Mouse (Mus musculus) gastrocnemius, postnatal 4 days (tissue): ENCODE measurements at regions not wholly inside any gene's neighbourhood (a gene's known extent, or its start where the extent isn't known, plus 50 kb on each side); places are given as distances from the start of the nearest gene placed in this dataset.

Experiments used
- DNase-seq, 2 experiments: peaks; one replicate each; pipeline ENCODE4 v3.0.0; 2021 to 2022; ENCODE audit warnings: low spot score in 2 of 2, mixed read lengths in 2 of 2

DNA sequence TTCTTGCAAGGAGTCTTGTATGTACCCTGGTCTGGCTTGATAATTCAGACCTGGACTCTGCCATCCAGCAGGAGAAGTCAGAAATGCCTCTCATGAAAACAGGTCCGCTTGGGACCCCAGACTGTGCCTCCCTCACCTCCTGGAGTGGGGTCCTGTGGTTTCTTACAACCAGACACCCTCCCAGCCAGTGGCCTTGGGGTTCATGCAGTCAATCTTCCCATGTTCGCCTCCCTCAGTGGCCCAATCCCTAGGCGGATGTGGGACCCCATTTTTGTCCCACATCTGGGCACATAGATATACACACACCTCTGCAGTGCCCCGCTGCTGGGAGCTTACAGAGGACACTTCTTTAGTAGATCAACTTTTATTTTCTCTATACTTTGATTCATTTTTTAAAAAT, 217.7 kb downstream of the Lrfn2 start:
- DNase-seq = no peak

DNA sequence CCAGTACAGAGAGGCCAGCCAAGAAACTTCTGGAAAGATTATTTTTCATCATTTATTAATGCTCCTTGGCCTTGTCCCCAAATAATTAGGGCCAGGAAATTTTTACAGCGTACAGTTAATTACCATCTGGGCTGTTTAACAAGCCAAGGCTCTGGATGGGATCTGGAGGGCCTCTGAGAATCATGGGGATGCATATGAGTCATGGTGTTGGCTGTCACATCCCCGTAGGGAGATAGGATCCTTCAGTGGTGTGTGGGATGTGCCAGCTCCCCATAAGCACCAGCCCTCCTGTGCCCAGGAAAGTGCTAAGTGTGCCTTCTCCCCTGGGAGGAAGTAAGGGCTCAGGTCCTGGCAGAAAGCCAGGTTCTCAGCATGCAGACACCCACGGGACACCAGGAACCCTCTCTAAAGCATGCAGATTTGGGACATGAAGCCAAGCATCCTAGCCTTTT, 218.8 kb downstream of the Lrfn2 start:
- DNase-seq = peak in 1 of 2 experiments; percentile 32

- DNase-seq = no peak
Observed at GRCm38 (mm10) chr17:49153994-49154393, 221.8 kb downstream of the Lrfn2 start.

DNA sequence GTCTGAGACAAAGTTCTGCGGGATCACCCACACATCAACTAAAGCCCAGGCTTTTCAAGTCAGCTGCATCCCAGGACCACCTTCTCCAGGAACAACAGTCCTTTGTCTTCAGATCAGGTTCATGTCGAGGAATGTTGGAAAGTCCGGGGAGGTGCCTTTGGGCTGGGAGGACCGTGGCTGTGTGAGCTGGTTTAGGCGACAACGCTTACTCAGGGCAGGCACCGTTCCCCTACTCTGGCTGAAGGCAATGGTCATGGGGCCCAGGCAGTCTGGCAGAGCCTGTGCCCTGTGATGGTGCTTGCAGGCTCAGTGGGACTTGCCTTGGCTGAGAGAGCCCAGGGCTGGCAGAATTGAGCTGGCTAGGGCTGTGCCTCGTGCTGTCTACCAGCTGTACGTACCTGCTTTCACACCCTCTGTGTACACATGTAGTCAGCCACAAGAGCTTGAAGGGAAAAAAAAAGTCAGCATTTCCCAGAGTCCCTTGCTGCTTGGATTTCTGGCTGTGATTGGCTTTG, 222.9 kb downstream of the Lrfn2 start:
- DNase-seq = no peak

- no peak for DNase-seq
Observed at GRCm38 (mm10) chr17:49157586-49157985, 225.4 kb downstream of the Lrfn2 start.

- peak; percentile 38 to 47 for DNase-seq
Observed at GRCm38 (mm10) chr17:49171252-49172047, 239.3 kb downstream of the Lrfn2 start.

DNA sequence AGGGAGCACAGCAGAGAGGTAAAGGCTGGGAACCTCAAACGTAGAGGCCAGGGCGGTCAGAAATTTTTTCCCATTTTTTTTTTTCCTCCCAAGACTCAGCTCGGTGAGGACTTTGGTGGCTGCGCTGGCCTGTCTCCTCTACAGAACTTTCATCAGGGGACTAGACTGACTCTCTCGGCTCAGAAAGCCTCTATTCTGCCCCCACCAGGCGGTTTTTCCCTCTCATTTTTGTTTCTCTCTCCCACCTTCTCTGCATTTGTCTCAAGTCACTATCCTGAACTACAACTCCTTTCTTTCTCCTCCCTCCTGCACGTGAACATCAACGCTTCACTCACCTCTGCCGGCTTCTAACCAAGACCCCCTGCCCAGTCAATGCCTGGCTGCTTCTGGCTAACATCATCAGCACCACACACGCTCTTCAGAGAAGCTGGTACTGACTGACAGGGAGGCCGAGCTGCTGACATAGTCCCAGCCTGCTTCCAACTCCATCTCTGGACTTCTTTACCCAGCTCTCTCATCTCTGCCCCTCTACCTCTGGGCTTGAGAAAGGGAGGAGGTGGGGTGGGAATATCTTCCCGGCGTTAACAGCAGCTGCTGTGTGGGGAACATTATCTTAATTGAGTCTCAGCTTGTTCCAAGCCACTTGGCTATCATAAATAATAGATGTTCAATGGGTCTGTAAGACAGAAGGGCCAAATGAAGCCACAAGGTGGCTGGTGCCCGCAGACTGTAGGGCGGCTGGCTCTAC, 240.0 kb downstream of the Lrfn2 start:
- no peak for DNase-seq

DNA sequence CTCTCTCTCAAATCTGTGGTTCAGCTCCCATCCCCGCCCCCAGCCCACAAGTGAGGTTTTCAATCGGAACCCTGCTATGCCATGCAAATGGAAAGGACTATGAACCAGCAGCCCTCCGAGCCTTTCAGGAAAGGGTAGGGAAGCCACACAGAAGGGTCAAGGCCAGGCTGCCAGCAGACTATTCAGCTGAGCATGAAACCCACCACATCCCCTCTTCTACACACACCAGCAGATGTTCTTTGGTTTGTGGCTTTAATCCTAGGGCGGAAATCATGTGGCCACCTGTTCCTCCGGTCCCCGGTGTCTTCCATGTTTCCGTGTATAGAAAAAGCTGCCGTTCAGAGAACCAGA, 240.6 kb downstream of the Lrfn2 start:
- DNase-seq = no peak

DNA sequence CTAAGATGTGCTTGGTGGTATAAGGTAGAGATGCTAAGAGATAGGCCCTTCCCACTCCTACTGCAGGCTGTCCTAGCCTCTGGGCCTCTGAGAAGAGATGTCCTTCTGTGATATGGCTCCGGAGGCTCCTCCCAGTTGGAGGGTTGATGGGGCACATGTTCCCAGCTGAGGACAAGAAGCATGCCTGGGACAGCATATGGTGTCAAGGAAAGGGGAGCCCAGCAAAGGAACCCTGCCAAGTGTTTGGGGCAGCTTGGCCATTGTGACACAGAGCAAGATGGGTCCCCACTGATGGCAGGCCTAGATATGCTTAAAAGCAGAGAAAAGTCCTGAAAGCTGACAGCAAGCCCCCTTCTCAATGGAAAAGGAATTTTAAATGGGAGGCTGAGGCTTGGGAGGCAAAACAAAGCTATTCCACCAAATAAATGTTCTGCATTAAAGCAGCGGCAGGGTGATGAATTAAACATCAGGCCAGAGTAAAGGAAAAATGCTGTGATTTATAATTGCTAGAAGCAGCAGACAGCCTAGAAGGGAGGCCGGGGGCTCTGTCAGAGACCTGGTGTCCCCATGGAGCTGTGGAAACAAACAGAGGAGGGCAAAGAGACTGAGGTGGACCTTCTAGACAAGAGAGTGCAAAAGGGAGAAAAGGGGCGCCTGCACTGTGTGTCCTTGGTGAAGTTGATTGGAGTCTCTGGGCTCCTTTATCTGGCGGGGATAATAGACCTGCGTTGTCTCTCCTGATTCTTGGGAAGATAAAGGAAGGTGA, 246.0 kb downstream of the Lrfn2 start:
- no peak for DNase-seq

DNA sequence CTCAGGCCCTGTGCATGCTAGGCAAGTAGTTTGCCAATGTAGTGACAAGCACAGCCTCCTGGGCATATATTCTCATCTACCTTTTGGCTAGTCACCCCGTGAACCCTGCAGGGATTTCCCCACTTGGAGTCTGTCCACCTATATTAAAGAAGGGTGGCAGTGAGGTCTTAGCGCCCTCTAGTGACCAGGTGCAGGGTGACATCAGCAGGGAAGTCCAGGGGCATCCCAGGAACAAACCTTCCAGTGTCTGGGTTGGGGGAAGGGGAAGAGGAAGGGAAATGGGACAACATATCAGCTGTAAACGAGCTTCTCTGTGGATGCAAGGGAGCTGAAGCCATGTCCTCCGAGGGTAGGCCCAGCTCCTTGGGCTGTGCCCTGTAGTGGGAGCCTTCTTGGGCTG, 245.7 kb upstream of the Mocs1 start:
- no peak for DNase-seq

DNA sequence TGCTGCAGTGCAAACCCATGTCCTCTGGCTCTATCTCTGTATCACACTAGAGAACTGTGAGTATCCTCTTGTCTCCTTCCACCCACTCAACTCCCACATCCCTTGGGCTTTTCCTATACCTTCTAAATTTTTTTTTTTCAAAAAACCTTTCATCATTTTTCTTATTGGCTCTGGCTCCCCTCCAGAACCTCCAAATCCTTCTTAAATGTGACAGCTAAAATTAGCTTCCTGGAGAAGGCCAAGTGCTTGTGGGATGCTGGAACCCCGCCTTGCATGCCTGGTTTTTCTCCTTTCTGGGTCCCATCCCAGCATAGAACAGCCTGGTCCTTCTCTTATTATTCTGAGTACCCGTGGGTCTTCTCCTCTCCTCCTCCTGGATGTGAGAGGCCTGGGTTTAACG, 244.2 kb upstream of the Mocs1 start:
- no peak for DNase-seq

DNA sequence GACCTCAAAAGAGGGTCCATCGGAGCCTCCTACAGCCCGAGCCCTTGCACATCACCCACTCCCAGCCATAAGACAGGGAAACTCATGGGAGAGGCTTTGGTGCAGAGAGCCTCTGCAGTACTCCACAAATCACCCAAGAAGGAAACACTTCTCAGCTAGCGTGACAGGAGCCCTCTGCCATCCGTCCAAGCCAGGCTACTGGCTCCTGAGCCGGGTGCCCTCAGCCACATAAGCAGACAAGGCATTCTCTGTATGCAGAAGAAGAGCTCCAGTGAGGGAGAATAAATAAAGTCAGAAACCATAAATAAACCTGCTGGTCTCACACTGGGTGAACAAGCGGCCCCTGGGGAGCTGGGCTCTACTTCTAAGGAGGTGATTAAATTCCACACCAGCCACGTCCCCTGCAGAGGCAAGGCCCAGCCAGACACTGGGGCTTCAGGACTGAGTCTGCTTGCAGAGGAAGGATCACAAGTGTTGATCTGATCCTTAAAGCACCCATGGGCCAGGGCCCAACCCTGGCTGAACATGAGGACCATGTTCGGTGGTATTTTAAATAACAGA, 243.0 kb upstream of the Mocs1 start:
- no peak for DNase-seq

- DNase-seq = peak in 1 of 2 experiments; percentile 35
Observed at GRCm38 (mm10) chr17:49189765-49190164, 238.4 kb upstream of the Mocs1 start.

GRCm38 (mm10) chr17:49190337-49190736, 237.8 kb upstream of the Mocs1 start:
- DNase-seq = no peak

DNA sequence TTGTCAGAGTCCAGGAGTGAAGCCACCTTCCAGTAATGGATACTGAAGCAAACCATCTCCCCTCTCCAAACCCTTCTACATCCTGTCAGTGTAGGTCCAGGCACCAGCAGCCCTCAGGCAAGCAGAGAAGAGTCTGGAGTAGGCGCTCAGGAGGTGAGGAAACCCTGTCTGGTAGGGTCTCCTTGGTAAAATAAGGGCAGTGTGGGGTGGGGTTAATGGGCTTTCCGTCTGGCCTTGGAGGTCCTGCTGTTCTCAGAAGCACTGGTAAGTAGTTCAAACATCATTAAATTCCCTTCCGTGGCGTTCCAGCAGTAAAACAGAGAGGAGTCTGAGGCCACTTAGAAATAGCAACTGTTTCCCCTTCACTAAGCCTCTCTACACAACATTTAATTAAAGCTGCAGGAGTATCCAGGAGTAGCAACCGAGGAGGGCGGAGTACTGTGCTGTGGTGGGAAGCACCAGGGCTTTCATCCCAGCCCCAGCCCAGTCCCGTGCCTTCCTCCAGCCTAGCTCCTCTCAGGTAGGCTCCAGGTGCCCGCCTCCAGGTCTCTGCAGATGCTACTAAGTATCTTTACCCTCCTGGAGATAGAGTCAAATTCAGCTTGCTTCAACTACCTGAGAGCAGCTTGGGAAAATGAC, 232.0 kb upstream of the Mocs1 start:
- DNase-seq = no peak

- DNase-seq = no peak
Observed at GRCm38 (mm10) chr17:49201495-49201894, 226.7 kb upstream of the Mocs1 start.

DNA sequence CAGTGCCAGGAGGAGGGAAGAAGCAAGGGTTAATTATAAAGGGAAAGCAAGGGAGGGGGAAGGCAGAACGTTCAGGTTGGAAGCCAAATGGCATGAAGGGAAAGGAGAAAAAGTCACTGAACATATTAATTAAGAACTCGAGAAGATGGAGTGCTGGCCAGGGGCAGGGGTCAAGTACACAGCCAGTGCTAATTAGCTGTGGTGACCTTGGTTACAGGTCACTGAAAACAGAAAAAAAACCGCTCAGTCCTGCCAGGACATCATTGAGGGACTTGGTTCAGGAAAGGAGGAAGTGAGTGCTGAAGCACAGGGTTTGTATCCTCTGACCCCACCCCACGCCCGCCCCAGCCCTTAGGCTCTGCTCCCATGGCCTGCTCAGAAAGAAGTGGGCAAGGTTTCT, 223.1 kb upstream of the Mocs1 start:
- DNase-seq = no peak

DNA sequence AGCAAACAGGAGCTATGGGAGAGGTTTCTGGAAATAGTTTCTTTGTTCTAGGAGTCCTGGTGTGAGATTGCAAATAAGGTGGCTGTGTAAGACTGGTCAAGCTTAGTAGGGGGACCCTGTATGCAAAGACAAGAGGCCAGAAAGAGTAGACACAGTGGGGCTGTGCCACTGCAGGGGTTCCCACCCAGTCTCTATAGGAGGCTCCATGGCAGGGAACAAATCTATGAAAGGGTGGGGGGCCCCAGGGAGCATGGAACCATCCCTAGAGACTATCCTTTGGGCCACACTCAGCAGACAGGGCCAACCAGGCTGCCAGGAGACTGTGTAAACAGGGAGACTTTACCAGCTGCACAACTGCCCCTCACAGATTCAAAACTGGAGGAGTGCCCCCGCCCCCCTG, 222.6 kb upstream of the Mocs1 start:
- no peak for DNase-seq

DNA sequence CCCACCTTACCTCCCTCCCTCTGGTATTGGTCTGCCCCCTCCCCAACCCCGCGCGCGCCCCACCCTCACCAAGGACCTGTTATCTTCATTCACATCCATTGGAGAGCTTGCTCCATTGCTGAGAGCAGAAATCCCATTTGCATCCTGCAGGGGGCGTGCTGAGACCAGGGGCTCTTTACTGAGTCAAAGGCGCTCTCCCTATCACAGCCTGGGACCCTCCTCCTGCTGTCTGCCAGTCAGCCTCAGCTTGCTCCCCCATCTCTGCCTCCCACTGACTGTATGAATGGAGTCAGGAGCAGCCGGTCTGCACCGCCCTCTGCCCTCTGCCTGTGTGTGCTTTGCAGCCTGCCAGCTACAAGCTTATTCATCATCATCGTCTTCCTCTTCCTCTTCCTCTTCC, 221.5 kb upstream of the Mocs1 start:
- no peak for DNase-seq

DNA sequence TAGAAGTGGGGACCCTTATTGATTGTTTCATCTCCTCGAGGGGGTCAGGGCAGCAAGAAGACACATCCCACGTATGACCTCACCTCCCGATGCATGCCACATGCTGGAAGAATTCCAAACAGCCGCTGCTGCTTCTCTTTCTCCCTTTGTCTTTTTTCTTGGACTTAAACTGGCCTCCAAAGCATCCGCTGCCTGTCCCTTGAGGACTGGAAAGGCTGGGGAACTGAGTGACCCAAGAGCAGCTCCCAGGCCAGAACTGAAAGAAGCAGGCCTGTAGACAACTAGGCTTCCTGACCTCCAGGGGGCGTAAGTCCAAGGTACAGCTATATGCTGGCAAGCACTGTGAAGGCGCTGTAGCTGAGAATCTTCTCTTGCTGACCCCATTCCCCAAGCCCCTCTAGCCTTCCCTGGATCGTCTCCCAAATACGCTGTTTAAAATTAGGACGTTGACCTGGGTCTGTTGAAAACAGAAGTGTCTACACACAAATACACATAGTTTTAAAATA, 219.8 kb upstream of the Mocs1 start:
- DNase-seq = no peak

GRCm38 (mm10) chr17:49212918-49213317, 215.2 kb upstream of the Mocs1 start:
- DNase-seq = no peak
